Mouse (Mus musculus) CD8-positive naive resting alpha-beta T cell, adult 2 months (primary cell): ENCODE results near the gene Pip4k2a.
A peak's percentile ranks its signal among the peaks of the same experiment; 100 is the strongest.

Experiments
- DNase-seq, 2 experiments: peaks; one replicate each; pipeline ENCODE4 v3.0.0; 2022; ENCODE audit warnings: low read depth in 2 of 2, low spot score in 2 of 2

The Pip4k2a gene

DNA sequence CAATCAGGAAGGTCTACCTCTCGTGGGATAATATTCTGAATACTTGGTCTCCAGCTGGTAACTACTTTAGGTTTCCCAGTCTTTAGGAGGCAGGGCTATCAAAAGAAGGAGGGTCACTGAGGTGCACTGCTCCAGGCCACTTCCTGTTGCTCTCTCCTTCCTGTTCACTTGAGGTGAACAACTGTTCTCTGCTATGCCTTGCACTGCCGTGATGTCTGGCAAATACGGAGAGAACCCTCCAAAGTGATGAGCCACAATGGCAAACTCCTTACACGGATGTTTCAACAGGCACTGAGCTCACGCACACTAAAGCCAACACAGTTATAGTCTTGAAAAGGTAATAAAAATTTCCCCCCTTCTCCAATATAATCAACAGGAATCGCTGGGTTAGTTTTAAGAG, 15.3 kb downstream of the Pip4k2a start:
- peak; percentile 32 to 48 for DNase-seq

DNA sequence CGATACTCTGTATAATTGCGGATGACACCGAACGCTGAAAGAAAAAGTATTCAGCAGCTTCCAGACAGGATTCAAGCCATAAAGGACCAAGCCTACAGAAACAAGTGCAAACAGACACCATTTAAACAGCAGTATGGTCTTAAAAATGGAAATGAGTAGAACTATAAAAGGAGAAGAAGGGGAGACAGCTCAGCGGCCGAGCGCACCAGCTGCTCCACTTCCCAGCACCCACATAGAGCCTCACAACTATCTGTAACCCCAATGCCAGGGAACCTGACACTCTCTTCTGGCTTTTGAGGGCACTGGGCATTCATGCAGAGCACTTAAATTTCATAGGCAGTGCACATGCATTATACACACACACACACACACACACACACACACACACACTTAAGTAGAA, 18.3 kb downstream of the Pip4k2a start:
- no peak for DNase-seq

DNA sequence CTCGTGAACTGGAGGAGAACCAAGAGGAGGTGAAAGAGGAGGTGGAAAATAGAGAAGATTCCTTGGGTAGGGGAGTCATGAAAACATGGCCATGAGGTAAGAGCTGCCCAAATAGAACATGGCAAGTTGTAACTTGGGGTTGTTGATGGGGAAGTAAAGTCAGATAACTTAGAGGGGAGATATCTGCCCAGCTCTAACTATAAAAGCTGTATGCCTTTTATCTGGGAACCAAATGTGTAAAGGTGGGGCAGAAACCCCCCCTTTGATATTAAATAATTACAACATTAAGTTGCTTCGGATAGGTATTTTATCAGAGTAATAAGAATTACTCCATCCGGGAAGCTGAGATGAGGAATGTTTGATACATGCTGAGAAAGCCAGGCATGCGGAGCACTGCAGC, 18.9 kb downstream of the Pip4k2a start:
- no peak for DNase-seq

DNA sequence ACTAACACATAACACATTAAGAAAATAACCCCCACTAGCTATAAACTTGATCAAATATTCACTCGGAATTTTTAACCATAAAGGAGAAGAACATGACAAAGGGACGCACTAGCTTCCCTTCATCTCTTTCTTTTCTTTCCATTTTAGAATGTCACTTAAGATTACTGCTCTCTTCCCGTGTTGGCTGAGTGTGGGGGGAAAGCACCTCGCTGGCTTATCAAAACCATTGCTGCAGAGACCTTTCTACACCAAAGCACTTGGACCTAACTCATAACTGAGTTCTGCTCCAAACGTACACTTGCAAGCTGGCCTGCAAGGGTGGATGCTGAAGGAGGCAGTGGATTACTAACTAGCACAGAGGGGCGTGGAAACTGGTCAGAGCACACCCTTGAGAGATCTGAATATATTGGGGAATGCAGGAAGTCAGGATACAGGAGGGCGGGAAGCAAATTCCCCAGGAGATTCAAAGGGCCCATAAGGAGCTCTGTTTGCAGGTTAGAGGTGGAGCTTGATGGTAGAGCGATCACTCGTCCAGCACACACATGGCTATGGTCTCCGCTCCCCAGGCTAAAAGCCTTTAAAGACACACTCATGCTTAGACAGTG, 20.6 kb downstream of the Pip4k2a start:
- DNase-seq: no peak

DNA sequence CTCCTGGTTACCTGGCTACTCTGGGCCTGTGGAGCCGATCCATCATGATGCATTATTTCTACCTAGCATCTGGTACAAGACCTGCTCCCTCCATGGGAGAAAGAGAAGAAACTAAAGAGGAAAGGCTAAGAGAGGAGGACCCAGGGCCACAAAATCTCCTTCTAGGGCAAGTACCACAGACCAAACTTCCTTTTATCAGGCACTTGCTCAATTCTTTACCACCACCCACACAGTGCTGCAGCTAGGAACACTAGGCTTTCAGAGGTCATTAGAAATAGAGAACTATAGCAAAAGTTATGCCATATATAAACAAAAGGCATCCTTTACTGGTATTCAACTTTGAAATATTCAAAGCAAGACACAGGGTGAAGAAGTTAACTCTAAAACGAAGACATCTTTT, 21.8 kb downstream of the Pip4k2a start:
- no peak for DNase-seq

DNA sequence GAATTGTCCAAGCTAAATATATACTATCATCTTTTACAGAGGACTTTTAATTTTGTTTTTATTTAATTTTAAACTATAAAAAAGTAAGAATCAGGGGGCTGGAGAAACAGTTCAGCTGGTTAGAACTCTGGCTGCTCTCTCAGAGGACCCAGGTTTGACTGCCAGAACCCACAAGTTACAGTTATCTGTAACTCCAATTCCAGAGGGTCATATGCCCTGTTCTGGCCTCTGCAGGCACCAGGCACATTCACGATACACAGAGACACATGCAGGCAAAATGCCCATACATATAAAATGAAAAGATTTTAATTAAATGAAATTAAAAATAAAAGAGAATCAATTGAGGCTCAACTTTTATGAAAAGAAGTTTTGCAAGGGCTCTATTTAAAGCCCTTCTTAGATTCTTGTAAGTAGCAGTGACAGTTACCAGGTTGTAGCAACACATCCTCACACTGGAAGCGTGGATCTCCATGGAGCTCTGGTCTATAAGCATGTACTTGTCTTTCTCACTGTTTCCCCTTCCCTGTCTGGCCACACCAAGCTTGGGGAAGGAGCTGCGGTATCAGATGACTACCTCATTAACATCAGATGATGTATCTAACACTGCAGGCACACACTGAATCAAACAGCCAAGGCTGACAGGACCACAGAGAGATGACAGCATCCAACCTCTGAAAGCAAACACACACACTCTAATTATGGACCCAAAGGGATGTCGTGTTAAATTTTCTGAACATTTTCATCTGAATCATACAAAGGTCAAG, 22.9 kb downstream of the Pip4k2a start:
- no peak for DNase-seq

DNA sequence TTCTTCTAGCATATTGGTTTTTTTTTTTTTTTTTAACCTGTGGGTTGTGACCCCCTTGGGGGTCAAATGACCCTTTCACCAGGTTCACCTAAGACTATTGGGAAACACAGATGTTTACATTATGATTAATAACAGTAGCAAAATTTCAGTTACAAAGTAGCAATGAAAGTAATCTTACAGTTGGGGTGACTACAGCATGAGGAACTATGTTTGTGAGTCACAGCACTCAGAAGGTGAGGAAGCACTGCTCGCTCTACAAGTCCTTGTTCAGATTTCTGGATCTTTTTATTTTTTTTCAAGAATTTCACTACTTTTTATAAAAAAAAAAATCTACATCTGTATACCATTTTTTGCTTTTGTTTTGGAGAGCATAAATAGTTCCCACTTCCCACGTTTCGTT, 26.4 kb downstream of the Pip4k2a start:
- no peak for DNase-seq

DNA sequence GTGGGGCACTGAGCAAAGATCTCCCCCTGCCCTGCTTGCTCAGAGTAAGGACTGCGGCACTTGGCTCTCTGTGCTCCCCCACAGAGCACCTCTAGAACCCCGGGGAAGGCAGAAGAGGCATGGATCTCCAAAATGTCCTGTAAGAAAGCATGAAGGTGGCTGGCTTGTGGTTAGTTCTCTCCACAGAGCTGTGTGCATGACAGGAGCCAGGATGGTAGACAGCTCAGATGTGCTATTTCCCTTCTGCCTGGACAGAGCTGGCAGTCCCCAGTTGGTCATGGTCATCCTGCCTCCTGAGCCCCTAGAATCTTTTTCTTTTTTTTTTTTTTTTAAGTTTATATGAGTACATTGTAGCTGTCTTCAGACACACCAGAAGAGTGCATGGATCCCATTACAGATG, 27.5 kb downstream of the Pip4k2a start:
- no peak for DNase-seq

DNA sequence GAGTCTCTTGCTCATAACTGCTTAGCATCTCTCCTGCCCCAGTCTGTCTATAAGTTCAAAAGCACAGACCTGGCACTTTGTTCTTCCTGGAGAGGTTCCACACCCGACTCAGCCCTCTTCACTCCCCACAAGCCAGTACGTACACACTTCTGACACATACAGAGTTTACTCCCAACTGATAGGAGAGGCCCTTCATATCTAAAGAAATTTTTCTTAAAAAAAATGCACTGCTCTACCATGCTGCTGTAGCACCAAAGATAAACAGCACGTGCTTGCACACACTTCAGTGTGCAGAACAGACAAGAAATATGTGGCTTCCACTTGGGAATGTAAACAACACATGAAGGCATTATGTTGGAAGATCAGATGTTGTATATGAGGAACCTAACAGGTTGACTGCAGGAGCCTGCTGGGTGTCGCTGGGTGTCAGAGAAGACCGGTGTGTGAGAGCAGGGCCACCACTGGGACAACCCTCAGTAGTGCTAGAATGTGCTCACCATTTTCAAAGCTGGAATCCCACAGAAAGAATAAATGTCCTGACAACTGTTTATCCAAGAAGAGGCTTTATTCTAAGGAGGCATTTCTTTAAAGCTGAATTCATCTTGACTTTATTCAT, 28.8 kb downstream of the Pip4k2a start:
- DNase-seq: peak in 1 of 2 experiments; percentile 28

DNA sequence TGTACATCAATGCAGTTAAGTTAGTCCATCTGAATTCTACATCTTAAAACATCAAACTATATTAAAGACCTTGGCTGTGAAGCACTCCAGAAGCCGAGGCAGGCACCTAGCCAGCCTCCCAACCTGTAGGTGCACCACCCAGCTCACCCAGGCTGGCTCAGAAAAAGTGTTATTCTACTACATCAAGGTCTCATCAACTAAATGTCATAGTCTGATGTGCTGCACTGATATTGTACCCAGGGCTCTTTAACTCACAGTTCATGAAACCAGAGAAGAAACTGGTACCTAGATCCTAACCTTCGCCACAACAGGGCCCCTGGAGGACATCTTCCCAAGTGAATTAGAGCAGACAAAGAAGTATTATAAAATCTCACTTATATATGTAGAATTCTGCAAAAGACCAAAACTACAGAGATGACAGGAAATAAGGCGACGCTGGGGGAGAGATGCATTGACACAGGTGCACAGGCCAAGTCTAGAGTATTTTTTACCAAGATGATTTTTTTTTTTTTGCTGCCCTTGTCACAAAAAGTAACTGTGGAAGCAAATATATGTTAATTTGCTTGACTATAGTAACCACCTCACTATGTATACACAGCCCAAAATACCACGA, 30.4 kb downstream of the Pip4k2a start:
- peak in 1 of 2 experiments; percentile 38 for DNase-seq

DNA sequence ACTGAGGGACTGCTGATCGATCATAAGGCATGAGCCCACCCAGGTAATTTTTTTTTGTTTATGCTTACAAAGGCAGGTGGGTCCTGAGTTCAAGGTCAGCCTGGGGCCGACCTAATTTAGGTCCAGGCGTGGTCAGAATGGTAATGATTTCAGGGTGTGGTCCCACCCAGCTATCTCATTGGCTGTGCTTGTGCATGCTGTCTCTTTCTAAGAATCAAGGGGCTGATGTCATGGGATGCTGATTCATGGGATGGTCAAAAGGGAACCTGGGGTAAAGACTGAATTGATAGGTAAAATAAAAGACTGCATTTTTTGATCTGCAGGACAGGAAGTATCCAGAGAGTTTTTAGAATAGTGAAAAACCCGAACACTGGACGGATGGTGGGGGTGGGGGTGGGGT, 31.4 kb downstream of the Pip4k2a start:
- no peak for DNase-seq

DNA sequence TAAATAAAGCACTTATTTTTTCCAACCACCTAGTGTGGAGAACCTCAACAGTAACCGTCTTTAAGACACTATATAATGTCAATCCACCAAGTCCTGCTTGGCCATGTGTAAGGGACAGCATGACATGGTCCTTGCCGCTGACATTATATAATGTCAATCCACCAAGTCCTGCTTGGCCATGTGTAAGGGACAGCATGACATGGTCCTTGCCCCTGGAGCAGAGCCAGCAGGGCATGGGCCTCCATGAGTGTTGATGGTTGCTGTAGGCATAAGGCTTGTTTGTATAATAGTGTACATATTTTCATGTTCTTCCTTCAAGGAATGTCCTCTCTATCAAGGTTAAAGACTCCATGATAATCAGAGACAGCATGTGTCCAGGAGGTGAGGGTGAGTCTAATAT, 32.0 kb downstream of the Pip4k2a start:
- no peak for DNase-seq

DNA sequence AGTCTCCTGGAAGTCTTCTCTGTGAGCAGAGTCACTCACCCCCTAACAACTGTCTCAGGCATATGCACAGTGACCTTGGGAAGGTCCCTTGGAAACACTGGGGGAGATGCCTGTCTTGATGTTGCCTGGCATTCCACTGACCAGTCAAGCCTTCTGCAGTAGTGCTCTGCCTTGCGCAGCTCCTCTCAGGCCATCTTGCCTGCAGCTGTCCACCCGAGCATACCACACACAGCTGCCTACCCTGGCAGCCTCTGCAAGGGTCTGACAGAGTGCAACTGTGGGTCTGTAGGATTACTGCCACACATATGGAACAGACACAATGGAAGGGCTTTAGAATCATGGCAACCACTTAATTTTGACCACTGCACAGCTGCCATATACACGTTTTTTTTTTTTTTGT, 32.8 kb downstream of the Pip4k2a start:
- no peak for DNase-seq

DNA sequence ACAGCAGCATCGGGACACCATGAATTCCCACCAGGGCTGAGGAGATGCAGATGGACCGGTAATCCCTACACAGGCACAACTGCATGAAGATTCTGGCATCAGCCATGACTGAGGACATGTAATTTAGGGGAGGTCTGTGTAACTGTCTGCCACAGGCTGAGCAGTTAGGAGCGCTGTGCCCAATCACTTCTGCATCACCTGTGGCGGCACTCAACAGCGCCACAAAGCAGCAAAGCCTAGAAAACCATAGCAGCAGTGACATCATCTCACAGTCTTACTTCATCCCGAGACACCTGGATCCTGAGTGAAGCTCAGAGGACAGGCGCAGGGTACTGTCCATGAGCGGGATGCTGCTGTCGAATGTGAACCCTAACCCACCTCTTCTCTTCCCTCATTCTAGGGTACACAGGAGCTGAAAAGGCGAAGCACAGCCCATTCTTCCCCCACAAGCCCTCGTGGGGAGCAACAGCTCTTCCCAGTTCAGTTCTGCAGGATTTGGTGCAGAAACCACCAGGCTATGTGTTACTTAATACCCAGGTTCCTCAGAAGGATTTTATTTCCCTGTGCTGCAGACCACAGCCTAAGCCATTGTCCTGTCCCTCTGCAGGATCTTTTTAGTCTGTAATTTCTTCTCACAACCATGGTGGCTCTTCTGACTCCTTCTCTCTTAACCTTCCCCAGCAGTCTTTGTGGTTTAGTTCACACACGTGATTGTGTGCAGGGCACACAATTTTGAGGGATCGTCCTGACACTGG, 34.5 kb downstream of the Pip4k2a start:
- DNase-seq: no peak

DNA sequence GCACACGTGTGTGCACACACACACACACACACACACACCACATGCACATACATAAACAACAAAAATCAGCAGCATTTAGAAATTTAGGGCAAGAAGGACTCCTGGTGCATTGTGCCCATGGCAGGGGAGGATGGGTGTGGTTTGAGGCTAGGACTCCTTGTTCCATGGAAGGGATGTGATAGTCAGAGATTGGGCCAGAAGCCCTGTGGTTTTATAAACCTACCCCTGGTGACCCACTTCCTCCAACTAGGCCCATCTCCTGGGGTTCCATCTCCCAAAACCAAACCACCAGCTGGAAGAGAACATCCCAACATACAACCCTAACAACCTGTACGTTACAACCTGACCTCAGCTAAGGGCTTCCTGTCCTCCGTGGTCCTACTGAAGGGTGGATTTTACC, 35.4 kb downstream of the Pip4k2a start:
- DNase-seq: no peak

DNA sequence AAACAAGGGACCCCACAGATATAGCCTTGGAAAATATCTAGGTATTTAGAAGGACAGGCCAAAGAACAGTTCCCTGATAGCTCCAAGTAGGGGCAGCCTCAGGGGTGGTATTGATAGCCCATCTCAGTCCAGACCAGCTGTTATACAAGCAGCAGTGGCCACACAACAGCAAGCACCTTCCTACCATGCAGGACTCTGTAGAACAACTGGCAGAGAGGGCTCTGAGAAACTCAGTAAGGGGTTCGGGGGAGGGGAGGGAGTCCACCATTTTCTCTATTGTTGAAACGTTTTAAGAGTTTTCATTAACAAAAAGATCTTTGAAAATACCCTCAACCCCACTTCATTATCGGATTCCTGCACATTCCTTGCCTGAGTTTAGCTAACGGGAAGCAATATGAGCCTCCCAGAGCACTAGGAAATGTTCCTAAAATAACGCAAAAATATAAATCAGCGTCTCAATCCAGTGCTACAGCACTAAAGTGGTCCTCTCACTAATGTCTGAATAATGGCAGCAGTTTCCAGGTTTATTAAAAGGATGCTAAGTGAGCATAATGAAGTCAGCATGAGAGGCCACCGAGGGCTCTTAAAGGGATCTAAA, 37.5 kb downstream of the Pip4k2a start:
- DNase-seq: no peak

DNA sequence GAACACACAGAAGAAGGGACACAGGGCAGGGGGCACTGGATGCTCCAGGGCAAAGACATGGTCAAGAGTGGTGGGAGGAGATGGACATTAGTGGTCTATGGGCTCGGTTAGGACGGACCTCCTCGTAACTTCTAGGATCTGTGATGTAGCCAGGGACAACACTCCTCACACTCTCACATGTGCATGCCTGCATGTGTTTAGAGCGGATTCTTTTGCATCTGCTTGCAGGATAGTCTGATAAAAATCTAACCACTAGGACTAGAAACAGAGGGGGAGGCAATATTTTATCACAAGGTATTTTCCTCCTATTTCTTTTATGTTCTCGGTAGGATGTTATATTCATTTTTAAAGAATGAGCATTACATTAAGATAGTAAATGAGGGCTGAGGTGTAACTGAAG, 38.4 kb downstream of the Pip4k2a start:
- no peak for DNase-seq

DNA sequence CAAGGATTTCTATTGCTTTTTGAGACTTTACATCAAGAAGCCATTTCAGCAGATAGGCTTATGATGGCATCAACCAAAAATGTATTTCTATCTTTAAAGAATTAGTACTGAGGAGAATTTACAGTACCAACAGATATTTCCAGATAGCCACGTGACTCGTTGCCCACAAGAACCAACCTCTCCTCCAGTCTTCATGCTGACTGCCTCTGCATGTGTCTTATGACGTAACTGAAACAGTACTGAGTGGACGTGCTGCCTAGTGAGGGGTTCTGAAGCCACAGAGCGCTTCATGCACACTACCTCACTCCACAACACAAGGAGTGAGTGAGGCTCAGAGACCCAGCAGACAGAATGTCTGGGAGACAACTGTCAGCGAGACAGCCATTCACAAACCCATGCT, 38.9 kb downstream of the Pip4k2a start:
- DNase-seq: peak; percentile 51 to 54

DNA sequence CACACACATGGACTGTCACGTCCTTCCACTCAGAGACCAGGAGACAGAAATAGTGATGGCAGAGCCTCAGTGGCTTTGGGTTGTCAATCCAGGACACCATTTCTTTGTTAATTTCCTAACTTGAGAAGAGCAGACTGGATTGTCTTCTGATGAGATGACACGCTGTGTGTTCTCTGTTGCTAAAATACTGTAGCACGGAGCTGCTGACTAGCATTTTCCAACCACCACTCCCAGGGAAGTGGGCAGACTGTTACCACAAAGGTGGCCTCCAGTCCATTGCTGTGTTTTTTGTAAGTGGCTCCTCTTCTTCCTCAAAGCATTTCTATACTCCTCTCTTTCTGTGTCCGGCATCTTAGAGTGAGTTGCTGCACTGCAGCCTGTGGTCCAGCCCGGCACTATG, 39.4 kb downstream of the Pip4k2a start:
- DNase-seq: peak in 1 of 2 experiments; percentile 36

DNA sequence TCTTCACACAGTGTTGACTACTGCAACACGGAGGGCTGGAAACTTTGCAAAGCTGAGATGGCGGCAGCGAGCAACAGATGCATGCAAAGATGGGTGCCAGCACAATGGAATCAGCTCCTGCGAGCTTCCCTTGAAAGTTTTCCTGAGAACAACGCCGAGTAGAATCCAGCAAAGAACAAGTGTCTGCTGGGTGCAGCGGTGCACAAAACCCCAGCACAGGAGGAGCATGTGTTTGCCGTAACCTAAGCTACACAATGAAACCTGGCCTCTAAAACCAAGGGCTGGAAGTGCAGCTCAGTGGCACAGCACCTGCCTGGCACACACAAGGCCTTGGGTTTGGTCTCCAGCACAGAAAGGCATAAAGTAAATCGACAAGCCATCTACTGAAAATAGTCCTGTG, 39.9 kb downstream of the Pip4k2a start:
- no peak for DNase-seq

DNA sequence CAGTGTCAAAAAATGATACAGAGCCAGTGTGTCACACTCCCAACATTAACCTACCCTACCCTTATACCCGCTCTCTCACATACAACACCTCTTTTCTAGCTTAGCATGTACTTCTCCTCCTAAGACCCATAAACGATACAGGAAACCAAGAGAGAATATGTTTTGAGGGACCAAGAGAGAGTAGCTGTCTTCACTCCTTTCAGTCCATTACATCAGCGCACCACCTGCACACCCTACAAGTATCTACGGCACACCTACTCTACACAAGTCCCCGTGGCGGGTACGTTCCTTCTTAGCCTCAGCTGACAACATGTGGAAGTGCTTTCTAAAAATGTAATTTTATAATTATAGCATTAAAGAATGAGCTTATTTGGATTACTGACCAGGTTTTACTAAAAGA, 40.5 kb downstream of the Pip4k2a start:
- DNase-seq: peak; percentile 44 to 46
